Mouse (Mus musculus) right cerebral cortex, postnatal 4 days (tissue): ENCODE measurements around the gene Eif4ebp2.
A peak's percentile ranks its signal among the peaks of the same experiment; 100 is the strongest.

Source experiments
- DNase-seq: peaks from one replicate; pipeline ENCODE4 v3.0.0-alpha.2; 2022

Gene Eif4ebp2

GRCm38 (mm10) chr10:61452645-61453044 is at the start of gene Eif4ebp2:
Gene Eif4ebp2 (minus strand): TSS chr10:61452661.
- DNase-seq, result peak; percentile 96

GRCm38 (mm10) chr10:61500756-61501155 is 48.3 kb upstream of the Eif4ebp2 start:
- DNase-seq, result no peak

DNA sequence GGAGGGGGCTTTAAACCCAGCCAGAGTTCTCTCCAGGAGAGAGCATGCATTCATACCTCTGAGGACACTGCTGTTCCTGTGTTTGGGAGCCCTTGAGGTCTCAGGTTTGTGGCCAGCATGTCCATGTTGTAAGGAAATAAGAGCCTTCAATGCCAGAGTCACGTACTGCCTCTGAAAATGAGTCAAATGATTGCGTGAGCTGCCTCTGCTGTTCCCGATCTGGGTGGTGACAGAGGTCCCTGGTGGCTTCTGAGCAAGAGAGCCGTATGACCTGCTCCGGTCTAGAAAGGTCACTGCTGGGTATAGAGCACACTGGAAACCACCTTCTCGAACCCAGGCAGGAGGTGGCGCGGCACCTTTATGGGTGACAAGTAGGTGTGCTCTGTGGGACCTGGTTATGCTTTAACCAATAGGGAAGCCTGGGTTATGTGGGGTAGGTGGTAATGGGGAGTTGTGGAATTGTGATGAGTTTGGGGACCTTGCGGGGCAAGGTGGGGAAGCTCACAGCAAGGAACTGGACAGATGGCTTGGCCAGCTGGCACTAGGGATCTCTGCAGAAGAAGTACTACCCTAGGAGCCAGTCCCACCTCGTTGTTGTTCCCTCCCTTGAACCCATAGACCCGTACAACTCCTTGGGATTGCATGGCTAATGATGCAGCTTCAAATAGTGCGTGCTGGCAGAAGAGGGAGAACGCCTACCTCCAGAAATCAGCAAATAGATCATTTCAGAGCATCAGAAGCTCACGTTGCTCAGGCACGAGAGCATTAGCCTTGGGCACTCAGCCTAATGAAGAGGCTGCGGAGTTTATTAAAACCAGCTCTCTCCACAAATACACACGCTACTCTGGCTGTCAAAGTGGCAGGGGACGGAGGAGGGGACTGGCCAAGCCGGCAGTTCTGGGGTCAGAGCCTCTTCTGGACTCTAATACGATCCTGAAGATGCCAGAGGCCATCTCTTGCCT is 47.3 kb upstream of the Eif4ebp2 start:
- DNase-seq, result no peak

DNA sequence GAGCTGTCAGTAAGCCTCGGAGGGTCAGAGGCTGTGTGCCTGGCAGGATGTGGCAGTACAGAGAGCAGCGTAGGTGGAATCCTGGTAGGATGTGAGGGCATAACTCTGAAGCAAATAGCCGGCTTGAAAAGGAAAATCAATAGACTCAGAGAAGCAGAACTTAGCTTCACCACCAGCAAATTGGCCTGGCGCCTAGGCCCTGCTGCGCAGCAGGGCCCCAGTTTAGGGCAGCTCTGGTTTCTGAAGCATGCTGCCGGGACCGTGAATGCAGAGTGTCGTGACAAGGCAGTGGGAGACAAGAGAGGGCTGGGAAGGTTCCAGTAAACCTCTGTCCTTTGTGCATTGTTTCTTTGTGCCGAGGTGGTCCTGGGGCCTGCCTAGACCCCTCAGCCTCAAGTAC is 43.8 kb upstream of the Eif4ebp2 start:
- no peak for DNase-seq

GRCm38 (mm10) chr10:61495461-61495860 is 43.0 kb upstream of the Eif4ebp2 start:
- DNase-seq, result no peak

DNA sequence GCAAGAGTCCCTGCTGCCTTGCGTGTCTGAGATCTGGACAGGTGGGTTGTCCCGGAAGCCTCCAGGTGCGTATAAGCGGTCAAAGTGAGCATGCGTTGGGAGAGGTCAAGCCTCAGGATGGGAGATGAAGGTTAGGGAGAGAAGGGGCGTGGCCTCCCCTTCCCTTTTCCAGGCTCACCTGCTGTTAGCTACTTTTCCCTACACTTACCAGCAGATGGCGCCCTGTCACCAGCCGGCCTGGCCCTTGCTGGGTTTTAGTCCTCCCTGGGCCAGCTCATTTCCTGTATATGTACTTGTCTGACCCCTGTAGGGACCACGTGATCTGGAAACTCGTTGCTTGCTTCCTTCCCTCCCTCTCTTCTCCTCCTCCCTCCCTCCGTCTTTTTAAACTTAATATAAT is 39.6 kb upstream of the Eif4ebp2 start:
- peak; percentile 80 for DNase-seq

DNA sequence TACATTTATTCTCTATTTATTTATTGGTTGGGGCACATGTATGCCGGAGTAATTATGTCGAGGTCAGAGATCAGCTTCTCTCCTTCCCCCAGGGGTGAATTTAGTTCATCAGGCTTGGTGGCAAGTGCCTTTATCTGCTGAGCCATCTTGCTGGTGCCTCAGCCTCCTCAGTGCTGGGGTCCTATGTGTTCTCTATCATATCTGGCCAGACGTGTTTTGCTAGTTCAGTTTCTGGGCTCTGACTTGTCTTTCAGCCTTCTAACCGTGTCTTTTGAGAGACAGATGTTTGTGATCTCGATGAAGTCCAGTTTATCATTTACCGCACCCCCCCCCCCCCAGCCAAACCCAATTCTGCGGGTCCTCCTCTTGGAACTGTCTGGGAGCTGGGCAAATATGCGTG is 39.1 kb upstream of the Eif4ebp2 start:
- no peak for DNase-seq

DNA sequence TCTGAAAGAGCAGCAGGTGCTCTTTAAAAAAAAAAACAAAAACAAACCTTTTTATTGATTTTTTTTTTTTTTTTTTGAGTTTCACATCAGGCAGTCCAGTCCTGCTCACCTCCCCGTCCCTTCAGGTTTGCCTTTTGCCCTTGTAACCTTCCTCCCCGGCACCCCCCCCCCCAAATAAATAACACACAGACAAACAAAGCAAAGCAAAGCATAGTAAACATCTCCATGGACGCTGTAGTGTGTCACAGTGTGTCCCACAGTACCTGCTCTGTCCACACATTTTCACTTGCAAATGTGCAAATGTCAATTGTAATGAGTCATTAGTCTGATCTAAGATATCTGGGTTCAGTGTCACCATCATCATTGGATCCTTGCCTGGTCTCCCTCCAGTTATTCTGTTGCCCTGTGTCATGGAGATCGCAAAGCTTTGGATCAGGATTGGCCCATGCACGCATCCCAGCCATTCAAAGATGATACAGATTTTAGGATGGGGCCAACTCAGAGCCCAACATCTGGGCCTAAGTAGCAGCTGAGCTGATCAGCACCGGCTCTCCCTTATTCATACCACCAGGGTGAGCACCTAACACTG is 36.2 kb upstream of the Eif4ebp2 start:
- no peak for DNase-seq

DNA sequence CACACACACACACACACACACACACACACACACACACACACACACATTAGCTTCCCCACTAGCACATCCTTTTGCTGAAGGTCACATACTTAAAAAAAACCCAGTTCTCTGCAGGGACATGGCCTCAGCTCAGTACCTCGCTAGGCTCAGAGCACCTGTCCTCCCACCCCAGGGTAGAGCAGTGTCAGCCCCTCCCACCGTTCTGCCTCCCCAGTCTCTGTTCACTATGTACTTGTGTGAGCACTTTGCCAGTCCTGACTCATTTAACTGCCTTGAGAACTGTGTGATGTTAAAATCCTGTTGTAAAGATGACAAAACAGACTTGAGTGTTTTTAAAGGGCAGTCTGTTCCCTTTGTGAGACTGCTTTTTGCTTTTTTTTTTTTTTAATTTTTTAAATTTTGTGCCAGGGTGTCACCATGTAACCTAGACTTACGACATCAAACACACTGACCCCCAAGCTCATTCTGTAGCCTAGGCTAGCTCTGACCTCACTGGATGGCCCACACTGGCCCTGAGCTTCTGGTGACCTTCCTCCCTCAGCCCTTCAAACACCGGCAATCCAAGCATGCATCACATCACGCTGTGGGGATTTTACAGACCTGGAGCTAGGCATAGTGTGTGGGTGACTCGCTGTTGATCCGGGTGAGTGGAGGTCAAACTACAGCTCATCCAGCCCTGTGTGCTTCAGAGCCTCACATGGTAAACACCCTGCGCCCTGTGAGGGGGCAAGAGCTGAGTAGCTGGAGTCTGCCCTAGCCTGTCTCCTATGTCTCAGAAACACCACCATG is 34.3 kb upstream of the Eif4ebp2 start:
- no peak for DNase-seq

GRCm38 (mm10) chr10:61484801-61485200 is 32.3 kb upstream of the Eif4ebp2 start:
- no peak for DNase-seq

DNA sequence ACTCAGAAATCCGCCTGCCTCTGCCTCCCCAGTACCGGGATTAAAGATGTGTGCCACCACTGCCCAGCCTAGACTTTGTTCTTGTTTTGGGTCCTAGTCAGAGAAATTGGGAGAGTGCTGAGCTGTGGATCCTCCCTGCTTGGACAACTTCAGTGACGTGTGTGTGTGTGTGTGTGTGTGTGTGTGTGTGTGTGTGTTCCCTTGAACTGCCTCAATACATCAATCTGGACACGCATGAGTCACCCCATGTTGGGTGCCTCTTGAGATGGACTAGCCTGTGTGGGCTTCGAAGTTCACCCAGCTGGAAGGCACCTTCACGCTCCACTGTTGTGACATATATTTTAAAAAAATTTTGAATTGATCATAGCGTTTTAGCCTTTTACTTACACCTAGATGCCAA is 30.3 kb upstream of the Eif4ebp2 start:
- DNase-seq, result no peak

DNA sequence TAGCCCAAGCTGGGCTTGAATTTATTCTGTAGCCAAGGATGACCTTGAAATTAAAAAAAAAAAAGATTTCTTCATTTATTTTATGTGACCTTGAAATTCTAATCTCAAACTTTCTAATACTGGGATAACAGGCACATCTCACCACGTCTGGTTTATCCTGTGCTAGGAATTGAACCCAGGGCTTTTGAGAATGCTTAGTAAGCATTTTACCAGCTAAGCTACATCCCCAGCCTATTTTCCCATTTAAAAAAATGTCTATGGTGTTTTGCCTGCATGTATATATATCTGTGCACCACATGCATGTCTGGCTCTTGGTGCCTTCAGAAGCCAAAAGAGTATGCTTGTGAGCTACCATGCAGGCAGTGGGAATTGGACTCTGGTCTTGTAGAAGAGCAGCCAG is 28.0 kb upstream of the Eif4ebp2 start:
- no peak for DNase-seq

- no peak for DNase-seq
These were observed 27.5 kb upstream of the Eif4ebp2 start for GRCm38 (mm10) chr10:61479927-61480326.

GRCm38 (mm10) chr10:61479461-61479860 is 27.0 kb upstream of the Eif4ebp2 start:
- no peak for DNase-seq

GRCm38 (mm10) chr10:61476440-61477165 is 24.1 kb upstream of the Eif4ebp2 start:
- no peak for DNase-seq

GRCm38 (mm10) chr10:61475594-61476439 is 23.4 kb upstream of the Eif4ebp2 start, which contains the start of gene Lrrc20:
Gene Lrrc20 (plus strand): TSS chr10:61475801.
- peak; percentile 88 for DNase-seq

GRCm38 (mm10) chr10:61474344-61474743 is 21.9 kb upstream of the Eif4ebp2 start:
- no peak for DNase-seq

GRCm38 (mm10) chr10:61473640-61474039 is 21.2 kb upstream of the Eif4ebp2 start:
- DNase-seq, result no peak

DNA sequence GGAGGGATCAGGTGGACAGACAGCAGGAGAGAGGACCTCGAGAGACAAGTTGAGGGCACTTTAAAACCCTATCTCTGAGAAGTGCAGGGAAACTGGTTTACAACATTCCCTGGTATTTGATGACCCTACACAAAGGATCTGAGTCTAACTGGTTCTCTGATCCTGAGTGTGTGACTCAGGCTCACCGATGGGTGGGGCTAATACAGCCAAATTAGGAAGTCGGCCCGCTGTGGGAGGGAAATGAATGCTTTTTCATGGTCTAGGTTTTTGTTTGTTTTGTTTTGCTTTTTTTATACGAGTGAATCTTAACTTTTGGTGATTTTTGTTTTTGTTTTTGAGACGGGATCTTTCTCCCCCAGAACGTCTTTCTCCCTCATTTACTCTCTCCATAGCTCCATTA is 16.4 kb upstream of the Eif4ebp2 start:
- no peak for DNase-seq

DNA sequence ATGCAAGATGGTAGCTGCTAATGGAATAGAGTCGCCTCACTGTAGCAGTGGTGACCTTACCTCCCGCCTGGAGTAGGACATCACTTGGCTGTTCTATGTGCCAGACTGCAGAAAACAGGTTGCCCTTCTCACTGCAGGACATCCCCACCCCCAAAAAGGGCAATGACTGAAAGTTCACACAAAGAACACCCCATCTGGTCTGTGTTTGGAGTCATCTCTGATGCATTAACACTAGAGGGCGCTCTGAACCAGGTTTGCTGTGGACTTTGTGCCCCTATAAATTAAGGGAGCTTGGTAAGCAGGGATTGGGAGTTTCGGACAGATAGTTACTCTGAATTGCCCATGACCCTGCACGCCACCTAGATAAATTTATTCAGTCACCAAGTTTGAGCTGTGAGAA is 14.4 kb upstream of the Eif4ebp2 start:
- no peak for DNase-seq

GRCm38 (mm10) chr10:61466242-61466641 is 13.8 kb upstream of the Eif4ebp2 start:
- no peak for DNase-seq

GRCm38 (mm10) chr10:61465009-61465408 is 12.5 kb upstream of the Eif4ebp2 start:
- DNase-seq, result no peak
